Mouse (Mus musculus): Measurements from ENCODE around the gene Sox5. TPM values are rescaled to one million over a fixed set of nuclear protein-coding genes. Genes with fewer than 3 reads are reported as not detected.

The Sox5 gene
- total and polyA plus RNA-seq, 3 experiments, result 0.08 to 0.47 (median 0.46) TPM

- Histone ChIP-seq H3K27me3 (replicated peaks) (no peaks in the 10 kb centered on the region), H3K9me3 (replicated peaks; ENCODE audit: low read length) (no peaks in the 10 kb centered on the region), H3K36me3 (replicated peaks in 1 of 2; ENCODE audit: control insufficient read depth in 1 of 2, insufficient read depth in 1 of 2, low read length in 1 of 2) (no peaks in the 10 kb centered on the region), H3K79me2 (replicated peaks; ENCODE audit: control insufficient read depth, extremely low read depth, insufficient read depth, poor library complexity, severe bottlenecking) (no peaks in the 10 kb centered on the region), H3K27ac (ENCODE audit: insufficient read depth, low read depth) (no peak overlapping the region), H3K4me2 (ENCODE audit: insufficient read depth, low read depth, poor library complexity, severe bottlenecking) (no peak overlapping the region), H3K4me3 (replicated peaks in 1 of 3; ENCODE audit: low read depth in 2 of 3, low read length in 2 of 3, poor library complexity in 1 of 3) (no peak overlapping the region), H3K4me1 (ENCODE audit: control insufficient read depth in 1 of 2, insufficient read depth in 2 of 2) (no peaks in the 10 kb centered on the region), H3K9ac (ENCODE audit: insufficient read depth, low read depth) (no peak overlapping the region)
- dilution Hi-C loops (cut with MboI; ENCODE audit: extremely low pct_ligation_motif_present, extremely low pct_unique_long_range_greater_than_20kb, low sequenced_read_pairs), result no loop called here
- in situ Hi-C loops (cut with MboI; ENCODE audit: low pct_ligation_motif_present, low pct_unique_long_range_greater_than_20kb, low sequenced_read_pairs), result no loop called here
- no peak for DNase-seq (ENCODE audit: extremely low read depth)
- no peak for TF ChIP-seq GABPA (IDR thresholded peaks at IDR 0.05; ENCODE audit: insufficient replicate concordance, low read depth, low read length)
- TF ChIP-seq MYC (IDR thresholded peaks at IDR 0.05; ENCODE audit: low read depth, low read length), result no peak
- TF ChIP-seq CHD2 (IDR thresholded peaks at IDR 0.05; ENCODE audit: low read length), result no peak
- TF ChIP-seq ZNF384 (IDR thresholded peaks at IDR 0.05; ENCODE audit: low read depth, low read length), result no peak
- TF ChIP-seq NELFE (IDR thresholded peaks at IDR 0.05; ENCODE audit: low read depth, low read length), result no peak
- no peak for TF ChIP-seq JUN (IDR thresholded peaks at IDR 0.05; ENCODE audit: insufficient read depth, low read depth, low read length)
- TF ChIP-seq IRF4 (IDR thresholded peaks at IDR 0.05; ENCODE audit: low read depth, low read length), result no peak
- no peak for TF ChIP-seq POLR2AphosphoS2 (IDR thresholded peaks at IDR 0.05; ENCODE audit: low read depth, low read length)
- TF ChIP-seq MAZ (IDR thresholded peaks at IDR 0.05; ENCODE audit: low read depth, low read length), result no peak
- TF ChIP-seq ZC3H11A (IDR thresholded peaks at IDR 0.05; ENCODE audit: low read depth, low read length), result no peak
- no peak for TF ChIP-seq MEF2A (IDR thresholded peaks at IDR 0.05; ENCODE audit: borderline replicate concordance, low read depth, low read length)
- no peak for TF ChIP-seq E2F4 (IDR thresholded peaks at IDR 0.05; ENCODE audit: insufficient replicate concordance, low read depth, low read length)
- no peak for TF ChIP-seq SMC3 (IDR thresholded peaks at IDR 0.05; ENCODE audit: low read depth, low read length)
- TF ChIP-seq JUND (conservative IDR thresholded peaks at IDR 0.05; ENCODE audit: low read depth, low read length), result no peak
- TF ChIP-seq MAX (IDR thresholded peaks at IDR 0.05; ENCODE audit: low read length), result no peak
- no peak for TF ChIP-seq TCF12 (IDR thresholded peaks at IDR 0.05; ENCODE audit: low read depth, low read length)
- no peak for TF ChIP-seq MAFK (IDR thresholded peaks at IDR 0.05; ENCODE audit: insufficient replicate concordance, low read length)
- TF ChIP-seq POLR2A (IDR thresholded peaks at IDR 0.05; ENCODE audit: low read depth, low read length), result no peak
These were observed 309.5 kb downstream of the Sox5 start for GRCm38 (mm10) chr6:144472089-144472900.

- Histone ChIP-seq H3K9me3 (replicated peaks; ENCODE audit: low read length) (no peaks in the 10 kb centered on the region), H3K79me2 (replicated peaks; ENCODE audit: control insufficient read depth, extremely low read depth, insufficient read depth, poor library complexity, severe bottlenecking) (no peaks in the 10 kb centered on the region), H3K27ac (ENCODE audit: insufficient read depth, low read depth) (no peak overlapping the region), H3K36me3 (replicated peaks in 1 of 2; ENCODE audit: control insufficient read depth in 1 of 2, insufficient read depth in 1 of 2, low read length in 1 of 2) (no peaks in the 10 kb centered on the region), H3K4me1 (ENCODE audit: control insufficient read depth in 1 of 2, insufficient read depth in 2 of 2) (peaks cover 0 to 15% of the 10 kb centered on the region in 2 experiments; a peak in 2 of 4 replicates), H3K4me2 (ENCODE audit: insufficient read depth, low read depth, poor library complexity, severe bottlenecking) (no peak overlapping the region), H3K9ac (ENCODE audit: insufficient read depth, low read depth) (no peak overlapping the region), H3K27me3 (replicated peaks) (no peaks in the 10 kb centered on the region), H3K4me3 (replicated peaks in 1 of 3; ENCODE audit: low read depth in 2 of 3, low read length in 2 of 3, poor library complexity in 1 of 3) (no peak overlapping the region)
- in situ Hi-C loops (cut with MboI; ENCODE audit: low pct_ligation_motif_present, low pct_unique_long_range_greater_than_20kb, low sequenced_read_pairs), result no loop called here
- no peak for TF ChIP-seq PAX5 (IDR thresholded peaks at IDR 0.05; ENCODE audit: low read length)
- TF ChIP-seq JUND (conservative IDR thresholded peaks at IDR 0.05; ENCODE audit: low read depth, low read length), result no peak
- no peak for TF ChIP-seq SIN3A (IDR thresholded peaks at IDR 0.05; ENCODE audit: low read length)
- TF ChIP-seq IRF4 (IDR thresholded peaks at IDR 0.05; ENCODE audit: low read depth, low read length), result no peak
- TF ChIP-seq SMC3 (IDR thresholded peaks at IDR 0.05; ENCODE audit: low read depth, low read length), result no peak
- no peak for TF ChIP-seq RAD21 (IDR thresholded peaks at IDR 0.05; ENCODE audit: low read depth, low read length)
- dilution Hi-C loops (cut with MboI; ENCODE audit: extremely low pct_ligation_motif_present, extremely low pct_unique_long_range_greater_than_20kb, low sequenced_read_pairs), result no loop called here
- DNase-seq (ENCODE audit: extremely low read depth), result no peak
These were observed 315.1 kb downstream of the Sox5 start for GRCm38 (mm10) chr6:144466711-144467110.

Data from CH12.LX (cell line).